Mouse (Mus musculus): ENCODE data around the gene Cela1.

GRCm38 (mm10) chr15:100636700-100637501, 50.8 kb downstream of the Cela1 start, which contains the start of gene Smagp:
- TF ChIP-seq CTCF (IDR thresholded peaks at IDR 0.05; ENCODE audit: low read depth, low read length) (no peak), GATA1 (IDR thresholded peaks at IDR 0.05; ENCODE audit: borderline replicate concordance, low read length) (no peak), TAL1 (conservative IDR thresholded peaks at IDR 0.05; ENCODE audit: low read depth, low read length) (no peak)
